Mouse (Mus musculus) MEL (cell line): ENCODE measurements around the gene Cdh16. TPM values are rescaled to one million over a fixed set of nuclear protein-coding genes. Genes with fewer than 3 reads are reported as not detected.

Source experiments
- DNase-seq: peaks from one replicate; pipeline ENCODE4 v3.0.0; 2011; ENCODE audit warnings: low read depth, low spot score
- H3K27ac ChIP-seq: 2 replicates; pipeline ENCODE4 v1.5.1; 2012; ENCODE audit warnings: low read depth, mild to moderate bottlenecking, control low read depth, low read length, moderate library complexity; ENCODE audit not compliant: control insufficient read depth
- H3K27me3 ChIP-seq, 2 experiments: fragments of 150-350 bp in 1 of 2; sonication (generic) in 1 of 2; 2 replicates each; pipeline ENCODE4 v1.6.1; 2012; ENCODE audit warnings: low read length in 2 of 2, mild to moderate bottlenecking in 2 of 2, improper control_type of control experiment in 1 of 2, moderate library complexity in 1 of 2; ENCODE audit not compliant: insufficient read depth in 2 of 2, control insufficient read depth in 1 of 2
- H3K36me3 ChIP-seq, 2 experiments: 2 replicates each; pipeline ENCODE4 v1.6.1; 2012 to 2014; ENCODE audit warnings: low read length in 2 of 2, improper control_type of control experiment in 1 of 2, inconsistent platforms in 1 of 2, mild to moderate bottlenecking in 1 of 2; ENCODE audit not compliant: insufficient read depth in 2 of 2, control insufficient read depth in 1 of 2
- H3K4me1 ChIP-seq, 2 experiments: fragments of 150-350 bp in 1 of 2; sonication (generic) in 1 of 2; 2 replicates each; pipeline ENCODE4 v1.6.1; 2012; ENCODE audit warnings: low read length in 2 of 2, improper control_type of control experiment in 1 of 2, mild to moderate bottlenecking in 1 of 2; ENCODE audit not compliant: insufficient read depth in 2 of 2, control insufficient read depth in 1 of 2
- H3K4me3 ChIP-seq, 2 experiments: fragments of 150-350 bp in 1 of 2; sonication (generic) in 1 of 2; 2 replicates each; pipeline ENCODE4 v1.5.1; 2012; ENCODE audit warnings: low read depth in 2 of 2, low read length in 2 of 2, mild to moderate bottlenecking in 2 of 2, moderate library complexity in 2 of 2, control low read depth in 1 of 2, improper control_type of control experiment in 1 of 2; ENCODE audit not compliant: control insufficient read depth in 1 of 2, insufficient read depth in 1 of 2
- H3K79me2 ChIP-seq: 2 replicates; pipeline ENCODE4 v1.6.1; 2012; ENCODE audit warnings: mild to moderate bottlenecking, low read length, moderate library complexity; ENCODE audit not compliant: control insufficient read depth, poor library complexity, insufficient read depth
- H3K9ac ChIP-seq: 2 replicates; pipeline ENCODE4 v1.6.1; 2012; ENCODE audit warnings: low read depth, mild to moderate bottlenecking, control low read depth, low read length, moderate library complexity; ENCODE audit not compliant: control insufficient read depth, poor library complexity, severe bottlenecking
- H3K9me3 ChIP-seq: fragments of 150-350 bp; sonication (generic); replicated peaks from 2 replicates; pipeline ENCODE4 v1.6.1; 2012; ENCODE audit warnings: mild to moderate bottlenecking, low read length, improper control_type of control experiment, moderate library complexity; ENCODE audit not compliant: insufficient read depth
- BHLHE40 ChIP-seq: IDR thresholded peaks from 2 replicates; pipeline ENCODE4 v1.6.1; 2012; ENCODE audit warnings: low read depth, mild to moderate bottlenecking, inconsistent platforms, low read length, improper control_type of control experiment, borderline replicate concordance
- CHD1 ChIP-seq: IDR thresholded peaks from 2 replicates; pipeline ENCODE4 v1.6.1; 2012; ENCODE audit warnings: low read depth, mild to moderate bottlenecking, inconsistent platforms, low read length, improper control_type of control experiment
- CHD2 ChIP-seq: IDR thresholded peaks from 2 replicates; pipeline ENCODE4 v1.6.1; 2011; ENCODE audit warnings: low read length, improper control_type of control experiment
- CTCF ChIP-seq, 3 experiments: IDR thresholded peaks in 2 of 3; conservative IDR thresholded peaks in 1 of 3; 2 replicates each; pipeline ENCODE4 v1.5.1; 2011 to 2012; ENCODE audit warnings: low read length in 3 of 3, low read depth in 2 of 3, mild to moderate bottlenecking in 2 of 3, improper control_type of control experiment in 1 of 3, inconsistent platforms in 1 of 3, mixed read lengths in 1 of 3, moderate library complexity in 1 of 3; ENCODE audit not compliant: control insufficient read depth in 1 of 3, insufficient read depth in 1 of 3, poor library complexity in 1 of 3, severe bottlenecking in 1 of 3
- ELF1 ChIP-seq: IDR thresholded peaks from 2 replicates; pipeline ENCODE4 v1.6.1; 2014; ENCODE audit warnings: low read depth, mild to moderate bottlenecking, inconsistent platforms, low read length, improper control_type of control experiment, moderate library complexity
- EP300 ChIP-seq, 2 experiments: IDR thresholded peaks; 2 replicates each; pipeline ENCODE4 v1.6.1; 2011; ENCODE audit warnings: improper control_type of control experiment in 2 of 2, low read length in 2 of 2, low read depth in 1 of 2, mild to moderate bottlenecking in 1 of 2
- ETS1 ChIP-seq: IDR thresholded peaks from 2 replicates; pipeline ENCODE4 v1.6.1; 2012; ENCODE audit warnings: low read depth, mild to moderate bottlenecking, inconsistent platforms, low read length, improper control_type of control experiment, moderate library complexity
- GATA1 ChIP-seq: IDR thresholded peaks from 2 replicates; pipeline ENCODE4 v1.6.1; 2011; ENCODE audit warnings: low read depth, low read length, improper control_type of control experiment
- HCFC1 ChIP-seq: IDR thresholded peaks from 2 replicates; pipeline ENCODE4 v1.6.1; 2012; ENCODE audit warnings: low read depth, mild to moderate bottlenecking, inconsistent platforms, low read length, improper control_type of control experiment, moderate library complexity
- MAZ ChIP-seq: IDR thresholded peaks from 2 replicates; pipeline ENCODE4 v1.6.1; 2012; ENCODE audit warnings: low read depth, mild to moderate bottlenecking, inconsistent platforms, low read length, improper control_type of control experiment
- MEF2A ChIP-seq: IDR thresholded peaks from 2 replicates; pipeline ENCODE4 v1.6.1; 2014; ENCODE audit warnings: low read depth, mild to moderate bottlenecking, inconsistent platforms, low read length, improper control_type of control experiment; ENCODE audit not compliant: poor library complexity, insufficient replicate concordance, severe bottlenecking; ENCODE audit errors: extremely low read depth
- MYB ChIP-seq: IDR thresholded peaks from 2 replicates; pipeline ENCODE4 v1.6.1; 2011; ENCODE audit warnings: mild to moderate bottlenecking, low read depth, low read length, improper control_type of control experiment
- MYC ChIP-seq: IDR thresholded peaks from 2 replicates; pipeline ENCODE4 v1.6.1; 2011; ENCODE audit warnings: low read depth, mild to moderate bottlenecking, low read length, improper control_type of control experiment, moderate library complexity
- NRF1 ChIP-seq: IDR thresholded peaks from 2 replicates; pipeline ENCODE4 v1.6.1; 2014; ENCODE audit warnings: low read depth, mild to moderate bottlenecking, inconsistent platforms, low read length, improper control_type of control experiment, moderate library complexity; ENCODE audit not compliant: poor library complexity, insufficient read depth, severe bottlenecking
- RAD21 ChIP-seq: IDR thresholded peaks from 2 replicates; pipeline ENCODE4 v1.6.1; 2011; ENCODE audit warnings: mild to moderate bottlenecking, low read depth, low read length, improper control_type of control experiment
- RCOR1 ChIP-seq: IDR thresholded peaks from 2 replicates; pipeline ENCODE4 v1.6.1; 2012; ENCODE audit warnings: low read depth, mild to moderate bottlenecking, inconsistent platforms, low read length, improper control_type of control experiment
- SIN3A ChIP-seq: IDR thresholded peaks from 2 replicates; pipeline ENCODE4 v1.6.1; 2012; ENCODE audit warnings: low read length, improper control_type of control experiment, inconsistent platforms
- SMC3 ChIP-seq: IDR thresholded peaks from 2 replicates; pipeline ENCODE4 v1.6.1; 2011; ENCODE audit warnings: low read depth, low read length, improper control_type of control experiment
- TBP ChIP-seq: IDR thresholded peaks from 2 replicates; pipeline ENCODE4 v1.8.0; 2011; ENCODE audit warnings: low read depth, low read length, improper control_type of control experiment
- TCF12 ChIP-seq: IDR thresholded peaks from 2 replicates; pipeline ENCODE4 v1.6.1; 2014; ENCODE audit warnings: low read depth, mild to moderate bottlenecking, inconsistent platforms, low read length, improper control_type of control experiment, moderate library complexity
- UBTF ChIP-seq: IDR thresholded peaks from 2 replicates; pipeline ENCODE4 v1.6.1; 2012; ENCODE audit warnings: low read depth, mild to moderate bottlenecking, inconsistent platforms, low read length, improper control_type of control experiment, moderate library complexity, borderline replicate concordance; ENCODE audit not compliant: insufficient read depth
- USF1 ChIP-seq: IDR thresholded peaks from 2 replicates; pipeline ENCODE4 v1.6.1; 2014; ENCODE audit warnings: low read depth, mild to moderate bottlenecking, inconsistent platforms, low read length, improper control_type of control experiment, moderate library complexity
- ZC3H11A ChIP-seq: IDR thresholded peaks from 2 replicates; pipeline ENCODE4 v1.6.1; 2012; ENCODE audit warnings: low read depth, mild to moderate bottlenecking, inconsistent platforms, low read length, improper control_type of control experiment
- ZKSCAN1 ChIP-seq: IDR thresholded peaks from 2 replicates; pipeline ENCODE4 v1.6.1; 2012; ENCODE audit warnings: low read depth, mild to moderate bottlenecking, inconsistent platforms, low read length, improper control_type of control experiment, moderate library complexity
- ZMIZ1 ChIP-seq: IDR thresholded peaks from 2 replicates; pipeline ENCODE4 v1.6.1; 2012; ENCODE audit warnings: low read depth, mild to moderate bottlenecking, inconsistent platforms, low read length, improper control_type of control experiment, moderate library complexity
- polyA plus RNA-seq, 2 experiments: library from polyadenylated mRNA; stranded (reverse) in 1 of 2; unstranded in 1 of 2; fragments of >175 nt in 1 of 2; fragments of >200 nt in 1 of 2; gene quantifications; 2 replicates each; pipeline versions ENCODE4 v1.2.1 to v1.2.4; 2012; ENCODE audit warnings: low replicate concordance in 2 of 2, low read depth in 1 of 2; ENCODE audit not compliant: insufficient read length in 2 of 2, insufficient read depth in 1 of 2, missing spikeins in 1 of 2
- total RNA-seq: library from RNA; depleted of rRNA; stranded (reverse); fragments of 300-350 nt; gene quantifications from 2 replicates; pipeline ENCODE4 v1.2.3, GENCODE M21; 2012

Cdh16 gene
- total and polyA plus RNA-seq, 3 experiments, result 0.45 TPM; not detected in 2

DNA sequence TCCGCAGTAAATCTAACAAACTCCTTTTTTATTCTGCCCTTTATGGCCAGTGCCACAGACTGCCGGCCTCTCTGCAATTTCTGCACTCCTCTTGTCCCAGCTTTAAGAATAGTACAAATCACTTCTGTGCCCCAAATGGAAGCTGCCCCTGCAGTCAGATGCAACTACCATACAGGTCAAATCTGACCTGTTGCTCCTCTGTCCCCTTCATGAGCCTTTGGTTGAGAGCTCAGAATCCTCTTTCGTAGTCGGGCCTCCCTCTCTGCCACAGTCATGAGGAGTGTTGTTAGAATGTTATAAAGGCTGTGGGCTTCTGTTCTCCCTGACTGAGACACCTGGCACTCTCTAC is 21.0 kb downstream of the Cdh16 start:
- H3K27ac ChIP-seq, result no peak overlapping the region
- H3K4me1 ChIP-seq, result no peaks in the 10 kb centered on the region
- no peak overlapping the region for H3K9ac ChIP-seq
- H3K9me3 ChIP-seq, result no peaks in the 10 kb centered on the region
- DNase-seq, result no peak
- no peaks in the 10 kb centered on the region for H3K36me3 ChIP-seq
- no peak for TF ChIP-seq MAZ
- no peak for TF ChIP-seq SIN3A
- no peak for TF ChIP-seq HCFC1
- no peak for TF ChIP-seq UBTF
- no peak for TF ChIP-seq ZKSCAN1
- no peak for TF ChIP-seq MYC
- no peak for TF ChIP-seq TCF12
- no peak for TF ChIP-seq EP300 (IDR thresholded peaks at IDR 0.05; ENCODE audit: low read depth in 1 of 2, low read length in 2 of 2)
- TF ChIP-seq GATA1, result no peak
- no peak for TF ChIP-seq BHLHE40
- no peak for TF ChIP-seq ZMIZ1
- TF ChIP-seq ELF1, result no peak
- no peak for TF ChIP-seq ETS1
- TF ChIP-seq NRF1, result no peak
- no peak for TF ChIP-seq CTCF (IDR thresholded peaks at IDR 0.05 in 2 of 3, conservative IDR thresholded peaks at IDR 0.05 in 1 of 3; ENCODE audit: control insufficient read depth in 1 of 3, insufficient read depth in 1 of 3, low read depth in 2 of 3, low read length in 3 of 3, poor library complexity in 1 of 3, severe bottlenecking in 1 of 3)
- TF ChIP-seq CHD1, result no peak
- no peak for TF ChIP-seq CHD2
- no peak for TF ChIP-seq RCOR1
- no peak overlapping the region for H3K4me3 ChIP-seq
- H3K79me2 ChIP-seq, result no peaks in the 10 kb centered on the region; the same call in 1 of the 2 replicates
- H3K27me3 ChIP-seq, result no peaks in the 10 kb centered on the region

DNA sequence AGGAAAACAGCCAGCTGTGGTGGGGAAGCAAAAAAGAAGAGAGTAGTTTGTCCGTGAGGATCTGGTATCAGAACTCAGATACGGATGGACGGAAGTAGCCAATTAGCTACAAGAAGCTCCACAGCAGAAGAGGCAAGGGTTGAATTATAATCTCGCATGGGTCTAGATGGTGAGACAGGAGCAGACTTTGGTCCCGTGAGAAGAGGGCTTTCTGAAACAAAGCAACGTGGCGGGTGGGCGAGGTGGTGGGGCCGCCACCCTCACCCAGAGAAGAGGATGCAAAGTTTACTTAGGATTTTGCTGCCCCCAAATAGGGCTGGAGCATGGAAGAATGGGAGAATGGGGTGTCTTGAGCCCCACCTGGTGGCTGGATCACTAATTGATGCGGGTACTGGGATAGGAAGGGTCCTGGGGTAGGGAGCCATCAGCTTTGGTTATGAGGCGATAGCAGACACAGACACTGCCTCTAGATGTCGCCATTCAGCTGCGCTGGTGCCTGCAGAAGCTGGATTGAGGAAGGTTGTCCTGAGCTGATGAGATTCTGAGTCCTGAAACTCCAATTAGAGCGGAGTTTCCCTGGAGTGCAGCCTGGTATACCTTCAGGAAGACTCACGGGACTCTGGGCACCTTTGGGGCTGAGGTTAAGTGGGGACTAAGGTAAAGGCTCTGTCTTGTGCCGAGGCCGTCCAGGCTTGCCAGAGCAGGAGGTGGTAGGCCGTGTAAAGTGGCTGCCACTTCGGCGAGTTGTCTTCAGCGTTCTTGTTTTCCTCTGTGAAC is 21.5 kb downstream of the Cdh16 start:
- H3K9ac ChIP-seq, result no peak overlapping the region
- no peaks in the 10 kb centered on the region for H3K9me3 ChIP-seq
- no peaks in the 10 kb centered on the region; the same call in 1 of the 2 replicates for H3K79me2 ChIP-seq
- peak; percentile 90 for DNase-seq
- no peak overlapping the region for H3K27ac ChIP-seq
- H3K4me3 ChIP-seq, result no peak overlapping the region
- peak; percentile 75 for TF ChIP-seq ZC3H11A
- peak; percentile 23; the same call in 1 of the 2 replicates for TF ChIP-seq SIN3A
- peak; percentile 93 for TF ChIP-seq RAD21
- no peak for TF ChIP-seq NRF1
- no peak for TF ChIP-seq MYB
- TF ChIP-seq MEF2A, result no peak
- peak; percentile 82 for TF ChIP-seq SMC3
- TF ChIP-seq USF1, result no peak
- peak; percentile 90 to 98 (median 96) for TF ChIP-seq CTCF (IDR thresholded peaks at IDR 0.05 in 2 of 3, conservative IDR thresholded peaks at IDR 0.05 in 1 of 3; ENCODE audit: control insufficient read depth in 1 of 3, insufficient read depth in 1 of 3, low read depth in 2 of 3, low read length in 3 of 3, poor library complexity in 1 of 3, severe bottlenecking in 1 of 3)
- TF ChIP-seq TBP, result 0 out of 2 replicates have a peak, but pooled peaks have one; percentile 24
- TF ChIP-seq, all 39 proteins: peak for 6
- no peaks in the 10 kb centered on the region for H3K27me3 ChIP-seq
- no peaks in the 10 kb centered on the region for H3K4me1 ChIP-seq
- no peaks in the 10 kb centered on the region for H3K36me3 ChIP-seq
